Mouse (Mus musculus) splenic B cell, adult 2 months (primary cell): ENCODE measurements around the gene Wfdc17.

Experiments used
- DNase-seq: peaks from one replicate; pipeline ENCODE4 v3.0.0-alpha.2; 2011; ENCODE audit warnings: low read depth, low spot score
- H3K27me3 ChIP-seq: 2 replicates; pipeline ENCODE4 v1.6.1; 2012; ENCODE audit warnings: mild to moderate bottlenecking, low read length, moderate library complexity, mixed read lengths; ENCODE audit not compliant: control insufficient read depth, poor library complexity, insufficient read depth, severe bottlenecking
- H3K36me3 ChIP-seq: 2 replicates; pipeline ENCODE4 v1.6.1; 2012; ENCODE audit warnings: mild to moderate bottlenecking, low read length, moderate library complexity, mixed read lengths; ENCODE audit not compliant: control insufficient read depth, poor library complexity, insufficient read depth, severe bottlenecking

Gene Wfdc17

DNA sequence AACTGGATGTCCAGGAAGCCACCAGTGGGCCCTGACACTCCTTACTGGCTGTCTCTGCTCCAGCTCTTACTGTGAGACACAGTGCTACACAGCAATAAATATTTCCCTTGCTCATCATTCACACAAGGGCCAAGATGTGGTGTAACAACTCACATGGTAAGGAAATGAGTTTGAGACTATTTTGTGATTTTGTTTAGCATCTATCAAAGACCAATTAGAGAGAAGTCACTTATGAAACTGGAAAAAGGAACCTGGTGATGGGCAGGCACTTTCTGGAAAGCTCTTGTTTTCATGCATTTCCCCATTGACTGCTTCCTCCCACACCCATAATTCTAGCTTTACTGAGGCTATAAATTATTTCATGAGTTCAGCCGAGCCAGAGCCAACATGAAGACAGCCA, at the start of gene Wfdc17:
Gene Wfdc17 (plus strand): TSS at position 287 of the 400 bp plus-strand sequence.
- no peaks in the 10 kb centered on the region for H3K36me3 ChIP-seq
- no peaks in the 10 kb centered on the region for H3K27me3 ChIP-seq
- peak; percentile 68 for DNase-seq

GRCm38 (mm10) chr11:83654606-83655005, 49.2 kb upstream of the Wfdc17 start:
- DNase-seq = no peak
- no peaks in the 10 kb centered on the region for H3K27me3 ChIP-seq
- no peaks in the 10 kb centered on the region for H3K36me3 ChIP-seq

- Histone ChIP-seq H3K27me3 (no peaks in the 10 kb centered on the region), H3K36me3 (no peaks in the 10 kb centered on the region)
- no peak for DNase-seq
Observed at GRCm38 (mm10) chr11:83657508-83657907, 46.3 kb upstream of the Wfdc17 start.

DNA sequence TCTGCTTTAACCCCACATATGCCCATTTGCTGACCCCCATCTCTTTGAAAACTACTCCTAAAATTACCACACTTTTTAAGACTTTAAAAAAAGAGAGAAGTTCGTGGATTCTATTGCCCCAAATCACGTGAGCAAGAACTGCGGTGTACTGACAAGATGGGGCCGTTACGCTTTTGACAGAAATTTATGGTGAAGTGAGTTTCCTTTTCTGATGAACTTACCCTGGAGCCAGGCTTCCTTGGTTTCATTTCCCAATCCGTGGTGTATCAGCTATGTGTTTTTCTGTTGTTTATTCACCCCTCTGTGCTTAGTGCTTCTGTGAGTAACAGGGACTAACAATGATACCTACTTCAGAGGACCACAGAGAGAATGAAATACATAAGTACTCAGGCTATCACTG, 45.0 kb upstream of the Wfdc17 start:
- Histone ChIP-seq H3K27me3 (no peaks in the 10 kb centered on the region), H3K36me3 (no peaks in the 10 kb centered on the region)
- peak; percentile 44 for DNase-seq

DNA sequence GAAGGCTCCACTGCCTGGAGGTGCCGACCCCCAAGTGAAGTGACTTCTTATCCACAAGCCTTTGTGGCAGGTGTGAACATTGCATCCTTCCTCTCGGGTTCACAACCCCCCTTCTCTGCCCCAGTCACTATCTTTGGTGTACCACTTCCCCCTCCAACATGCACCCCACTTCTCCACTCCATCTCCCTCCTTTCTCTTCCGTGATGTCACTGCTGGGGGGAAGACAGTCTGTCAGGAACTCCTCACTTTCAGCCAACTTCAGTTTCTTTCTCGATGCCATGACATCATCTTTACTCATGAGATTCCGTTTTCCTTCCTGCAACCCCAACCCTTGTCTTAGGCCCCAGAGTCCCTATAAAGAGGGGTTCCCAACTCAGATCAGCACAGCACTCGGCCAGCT, 41.6 kb upstream of the Wfdc17 start, which contains the start of gene Ccl4:
Gene Ccl4 (plus strand): TSS at position 381 of the 400 bp plus-strand sequence.
- Histone ChIP-seq H3K36me3 (no peaks in the 10 kb centered on the region), H3K27me3 (no peaks in the 10 kb centered on the region)
- DNase-seq = peak; percentile 67

- Histone ChIP-seq H3K27me3 (no peaks in the 10 kb centered on the region), H3K36me3 (no peaks in the 10 kb centered on the region)
- DNase-seq = peak; percentile 11
Observed at GRCm38 (mm10) chr11:83663532-83663931, 40.3 kb upstream of the Wfdc17 start.

DNA sequence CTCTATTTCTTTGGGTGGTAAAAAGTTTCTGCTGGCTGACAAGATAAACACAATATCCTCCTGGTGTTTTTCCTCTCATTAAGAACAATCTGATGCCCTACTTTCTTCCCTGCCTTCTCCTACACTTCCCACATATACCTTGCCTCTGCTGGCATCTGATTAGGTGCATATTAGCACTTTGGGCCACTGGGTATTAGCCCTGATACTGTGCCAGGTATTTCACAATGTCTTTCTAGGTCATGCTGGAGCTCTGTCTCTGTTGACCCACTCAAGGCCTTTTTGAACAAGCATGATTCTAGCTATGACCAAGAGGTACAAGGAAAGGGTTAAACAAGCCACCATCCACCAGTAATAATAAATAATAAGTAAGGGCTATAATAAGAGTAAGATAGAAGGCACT, 32.0 kb upstream of the Wfdc17 start:
- no peak for DNase-seq
- H3K36me3 ChIP-seq = no peaks in the 10 kb centered on the region
- H3K27me3 ChIP-seq = no peaks in the 10 kb centered on the region

GRCm38 (mm10) chr11:83675665-83676064, 28.1 kb upstream of the Wfdc17 start:
- no peak for DNase-seq
- no peaks in the 10 kb centered on the region for H3K27me3 ChIP-seq
- H3K36me3 ChIP-seq = no peaks in the 10 kb centered on the region

DNA sequence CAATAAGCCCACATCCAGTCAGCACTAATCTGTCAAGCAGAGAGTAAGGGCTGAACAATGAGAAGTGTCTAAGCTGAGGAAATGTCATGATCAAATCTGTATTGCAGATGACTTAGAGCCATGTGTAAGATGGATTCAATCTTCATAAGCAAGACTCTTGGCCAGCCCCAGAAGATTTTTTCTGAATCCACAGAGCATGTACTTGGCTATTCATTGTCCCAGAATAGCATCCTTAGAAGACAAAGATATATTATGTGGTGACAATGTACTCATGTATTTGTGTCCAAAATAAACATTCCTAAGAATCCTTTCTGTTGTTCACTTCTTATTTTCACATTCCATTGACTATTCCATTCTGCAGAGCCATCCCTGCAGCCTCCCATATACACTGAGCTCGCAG, 13.9 kb upstream of the Wfdc17 start:
- Histone ChIP-seq H3K36me3 (no peaks in the 10 kb centered on the region), H3K27me3 (no peaks in the 10 kb centered on the region)
- no peak for DNase-seq

- Histone ChIP-seq H3K27me3 (no peaks in the 10 kb centered on the region), H3K36me3 (no peaks in the 10 kb centered on the region)
- no peak for DNase-seq
Observed at GRCm38 (mm10) chr11:83692008-83692407, 11.8 kb upstream of the Wfdc17 start.

DNA sequence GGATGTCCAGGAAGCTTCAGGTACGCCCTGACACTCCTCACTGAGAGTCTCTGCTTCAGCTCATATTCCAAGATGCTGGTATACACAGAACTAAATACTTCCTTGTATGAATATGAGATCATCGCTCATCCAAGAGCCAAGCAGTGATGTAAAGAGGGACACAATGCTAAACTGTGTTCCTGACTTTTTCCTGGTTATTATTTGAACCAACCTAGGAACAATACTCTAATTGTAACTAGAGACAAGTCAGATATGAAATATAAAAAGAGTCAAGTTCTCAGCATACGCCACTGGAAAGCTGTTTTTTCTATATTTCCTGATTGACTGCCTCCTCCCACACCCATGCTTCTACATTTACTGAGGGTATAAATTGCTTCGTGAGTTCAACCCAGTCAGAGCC, 4.9 kb downstream of the Wfdc17 start, which contains the start of gene Wfdc18:
Gene Wfdc18 (plus strand): TSS at position 301 of the 400 bp plus-strand sequence.
- Histone ChIP-seq H3K36me3 (no peaks in the 10 kb centered on the region), H3K27me3 (no peaks in the 10 kb centered on the region)
- no peak for DNase-seq

DNA sequence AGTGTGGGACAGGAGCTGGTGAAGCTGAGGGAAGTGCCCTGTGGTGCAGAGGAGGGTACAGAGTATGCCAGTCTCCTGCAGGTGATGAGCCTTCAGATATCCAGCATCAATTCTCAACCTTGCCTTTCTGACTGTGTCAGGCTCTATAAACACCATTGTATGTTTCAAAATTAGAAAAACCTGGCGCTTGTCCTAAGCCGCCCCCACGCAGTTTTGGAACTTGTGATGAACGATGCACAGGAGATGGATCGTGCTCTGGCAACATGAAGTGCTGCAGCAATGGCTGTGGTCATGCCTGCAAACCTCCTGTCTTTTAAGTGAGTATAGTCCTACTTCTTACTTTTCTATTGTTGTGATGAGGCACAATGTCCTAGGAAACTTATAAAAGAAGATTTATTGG, 5.9 kb downstream of the Wfdc17 start:
- no peaks in the 10 kb centered on the region for H3K36me3 ChIP-seq
- no peak for DNase-seq
- no peaks in the 10 kb centered on the region for H3K27me3 ChIP-seq

DNA sequence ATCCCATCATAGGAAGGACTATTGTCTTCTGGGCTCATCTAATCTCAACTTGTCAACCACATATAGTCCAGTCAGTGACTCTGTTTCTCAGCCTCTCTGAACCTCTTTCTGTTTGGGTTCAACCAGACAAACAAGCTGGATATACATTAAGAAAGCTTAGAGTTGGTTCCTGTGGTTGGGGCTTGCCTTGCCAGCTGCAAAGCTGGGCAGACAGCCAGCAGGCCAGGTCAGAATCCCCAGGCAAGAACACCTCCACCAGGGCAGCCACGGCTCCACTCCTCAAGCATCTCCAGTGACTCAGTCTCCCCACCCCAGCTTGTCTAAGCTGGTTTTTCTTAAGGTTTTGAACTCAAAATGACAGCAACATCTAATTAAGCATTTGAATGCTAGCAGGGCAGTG, 8.9 kb downstream of the Wfdc17 start:
- no peaks in the 10 kb centered on the region for H3K27me3 ChIP-seq
- no peak for DNase-seq

DNA sequence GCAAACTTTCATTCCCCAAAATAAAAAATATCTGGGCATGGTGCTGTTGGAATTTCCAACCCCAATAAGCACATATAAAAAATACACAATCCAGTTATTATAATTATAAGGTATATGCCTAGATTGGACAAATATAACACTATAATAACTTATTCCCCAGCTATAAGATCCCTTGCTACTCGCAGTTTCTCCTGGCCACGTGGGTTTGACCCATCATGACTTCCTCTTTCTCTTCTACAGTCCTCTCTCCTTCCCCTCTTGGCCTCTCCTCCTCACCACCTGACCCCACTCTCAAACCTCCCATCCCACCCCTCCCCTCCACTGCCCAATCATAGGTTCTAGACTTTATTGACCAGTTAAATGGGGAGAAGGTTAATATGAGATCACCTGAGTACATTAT, 10.1 kb downstream of the Wfdc17 start:
- no peaks in the 10 kb centered on the region for H3K27me3 ChIP-seq
- peak; percentile 18 for DNase-seq
- H3K36me3 ChIP-seq = no peaks in the 10 kb centered on the region

More for the DNA sequence above, 8.9 kb downstream of the Wfdc17 start:
- H3K36me3 ChIP-seq = no peaks in the 10 kb centered on the region

DNA sequence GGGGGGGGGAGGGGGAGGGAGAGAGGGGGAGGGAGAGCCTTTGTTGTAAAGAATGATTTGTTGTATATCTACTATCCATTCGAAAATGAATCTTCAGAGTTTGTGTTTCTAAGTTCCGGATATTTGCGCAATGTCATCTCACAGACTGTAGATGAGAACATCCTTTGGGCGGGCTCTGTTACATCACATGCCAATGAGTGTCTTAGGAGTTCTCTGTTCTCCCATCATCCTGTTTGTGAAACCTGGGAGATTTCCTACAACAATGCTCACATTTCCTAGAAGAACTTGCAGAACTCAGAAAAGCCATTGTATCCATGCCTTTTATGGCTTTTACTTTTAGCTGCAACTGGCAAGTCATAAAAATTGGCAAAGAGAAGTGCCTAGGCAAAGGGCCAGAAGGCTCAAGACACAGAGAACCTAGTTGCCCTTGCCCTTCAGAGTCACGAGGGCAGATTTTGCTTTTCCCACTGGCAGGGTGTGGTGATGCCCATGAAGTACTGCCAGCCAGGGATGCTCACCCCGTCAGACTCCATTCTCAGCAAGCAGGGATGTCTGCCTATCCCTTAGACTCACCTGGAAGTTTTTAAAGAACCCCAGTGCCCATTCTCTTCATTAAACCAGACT, 13.4 kb downstream of the Wfdc17 start:
- Histone ChIP-seq H3K27me3 (no peaks in the 10 kb centered on the region), H3K36me3 (no peaks in the 10 kb centered on the region)
- no peak for DNase-seq

GRCm38 (mm10) chr11:83720766-83721165, 17.0 kb downstream of the Wfdc17 start:
- DNase-seq = no peak
- H3K36me3 ChIP-seq = no peaks in the 10 kb centered on the region

More at GRCm38 (mm10) chr11:83720766-83721165, 17.0 kb downstream of the Wfdc17 start:
- H3K27me3 ChIP-seq = no peaks in the 10 kb centered on the region
